Mouse (Mus musculus): ENCODE measurements around the gene Zfp764. TPM values are rescaled to one million over a fixed set of nuclear protein-coding genes. Genes with fewer than 3 reads are reported as not detected.
"Not testable (repeated sequence)": the region's sequence is repeated elsewhere in the genome, so short reads cannot be mapped to it uniquely, and the experiment has no call there.

The Zfp764 gene
- polyA plus RNA-seq, 1 experiment from 2014 or later = 4.2 TPM

DNA sequence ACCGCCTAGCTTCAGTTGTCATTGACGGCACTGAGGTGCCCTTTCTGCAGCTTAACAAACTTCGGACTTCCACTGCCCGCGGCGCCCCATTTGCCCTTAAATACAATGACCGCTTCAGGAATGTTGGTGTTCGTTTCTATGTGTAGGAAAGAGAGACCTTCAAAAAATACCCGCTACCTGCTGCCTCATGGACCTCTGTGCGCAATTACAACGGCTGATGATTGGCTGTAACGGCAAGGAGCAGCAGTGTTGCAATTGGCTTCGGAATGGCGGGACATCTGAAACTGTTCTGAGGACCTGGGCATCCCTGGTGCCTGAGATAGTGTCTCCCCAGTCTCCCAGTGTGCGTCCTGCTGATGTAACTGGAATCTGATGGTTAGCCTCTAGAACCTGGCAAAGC is 15.6 kb upstream of the Zfp764 start:
- peak overlapping the region; percentile 85 for H3K27ac ChIP-seq (replicated peaks)
- H3K4me3 ChIP-seq (replicated peaks) = peak overlapping the region; percentile 76
- H3K4me2 ChIP-seq = peak overlapping the region; percentile 97
- peak; percentile 87 for ATAC-seq (ENCODE audit: low FRiP score)
- 0 out of 2 replicates have a peak, but pooled peaks cover 5% of the 10 kb centered on the region for H3K27me3 ChIP-seq (replicated peaks)
- H3K9me3 ChIP-seq (replicated peaks) = no peaks in the 10 kb centered on the region
- H3K36me3 ChIP-seq = peaks cover 8% of the 10 kb centered on the region; the same call in 1 of the 2 replicates
- WGBS = under 1% methylated on average over 15 of the region's 15 CpGs
- H3K9ac ChIP-seq (replicated peaks) = peak overlapping the region; percentile 88; the same call in 1 of the 2 replicates
- peaks cover 16% of the 10 kb centered on the region for H3K4me1 ChIP-seq

DNA sequence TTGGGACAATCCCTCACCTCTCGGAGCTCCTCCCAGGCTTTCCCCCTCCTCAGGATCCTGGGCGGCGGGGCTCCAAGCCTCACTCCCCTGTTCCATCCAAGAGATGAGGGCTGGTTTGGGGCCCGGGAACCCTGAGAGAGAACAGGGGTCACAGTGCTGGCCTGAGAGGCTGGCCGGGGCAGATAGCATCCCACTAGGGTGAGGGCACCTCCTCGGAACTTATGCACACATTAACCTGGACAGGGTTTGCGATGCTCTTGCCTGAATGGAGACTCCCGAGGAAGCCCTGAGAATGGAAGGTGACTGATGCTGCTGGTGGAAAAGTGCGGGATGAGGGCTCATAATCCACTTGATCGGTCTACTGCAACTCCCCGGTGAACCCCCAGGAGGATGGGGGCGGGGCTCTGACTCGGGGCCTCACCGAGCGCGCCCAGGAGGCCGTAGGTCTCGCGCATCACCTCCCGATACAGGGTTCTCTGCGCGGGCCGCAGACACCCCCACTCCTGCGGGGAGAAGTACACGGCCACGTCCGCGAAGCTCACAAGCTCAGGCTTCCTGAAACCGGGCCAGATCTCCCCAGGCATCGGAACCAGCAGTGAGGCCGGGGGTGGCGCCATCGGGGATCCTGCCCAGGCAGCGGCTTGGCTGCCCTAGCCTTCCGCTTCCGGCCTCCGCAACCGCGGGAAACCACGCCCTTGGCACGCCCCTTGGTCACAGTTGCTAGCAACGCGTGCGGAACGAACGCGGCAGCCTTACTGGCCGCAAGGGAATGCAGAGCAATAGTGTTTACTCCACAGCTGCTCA is 15.0 kb upstream of the Zfp764 start, which contains the start of gene Zfp688:
Gene Zfp688 (minus strand): TSS at position 681 of the 804 bp plus-strand sequence.
- H3K36me3 ChIP-seq = peaks cover 8% of the 10 kb centered on the region; the same call in 1 of the 2 replicates
- 0 out of 2 replicates have a peak, but pooled peaks cover 5% of the 10 kb centered on the region for H3K27me3 ChIP-seq (replicated peaks)
- H3K4me3 ChIP-seq (replicated peaks) = peak within 1 kb of the TSS; percentile 76
- H3K9me3 ChIP-seq (replicated peaks) = no peaks in the 10 kb centered on the region
- H3K9ac ChIP-seq (replicated peaks) = peak within 1 kb of the TSS; percentile 88
- peak within 1 kb of the TSS; percentile 97 for H3K4me2 ChIP-seq
- peak; percentile 96 for ATAC-seq (ENCODE audit: low FRiP score)
- peaks cover 16% of the 10 kb centered on the region for H3K4me1 ChIP-seq
- peak within 1 kb of the TSS; percentile 85 for H3K27ac ChIP-seq (replicated peaks)
- WGBS = under 1% methylated on average over 48 of the region's 48 CpGs

GRCm38 (mm10) chr7:127411418-127411817 is 4.8 kb upstream of the Zfp764 start:
- H3K9me3 ChIP-seq (replicated peaks) = no peaks in the 10 kb centered on the region
- H3K36me3 ChIP-seq = no peaks in the 10 kb centered on the region
- peaks cover 4% of the 10 kb centered on the region for H3K4me1 ChIP-seq
- H3K4me3 ChIP-seq (replicated peaks) = no peak overlapping the region
- H3K9ac ChIP-seq (replicated peaks) = no peak overlapping the region
- H3K27ac ChIP-seq (replicated peaks) = no peak overlapping the region
- 88% methylated on average over 2 of the region's 2 CpGs for WGBS
- no peaks in the 10 kb centered on the region for H3K27me3 ChIP-seq (replicated peaks)
- no peak overlapping the region for H3K4me2 ChIP-seq
- ATAC-seq (ENCODE audit: low FRiP score) = no peak

GRCm38 (mm10) chr7:127404101-127404500 is 2.5 kb downstream of the Zfp764 start:
- H3K9me3 ChIP-seq (replicated peaks); H3K9ac ChIP-seq (replicated peaks); ATAC-seq (ENCODE audit: low FRiP score); H3K4me3 ChIP-seq (replicated peaks); H3K27ac ChIP-seq (replicated peaks); H3K36me3 ChIP-seq; H3K27me3 ChIP-seq (replicated peaks); H3K4me2 ChIP-seq: not testable (repeated sequence)
- WGBS = 98% methylated on average over 6 of the region's 6 CpGs
- H3K4me1 ChIP-seq = peaks cover 12% of the 10 kb centered on the region

- 50% methylated on average over 2 of the region's 2 CpGs for WGBS
- H3K36me3 ChIP-seq = no peaks in the 10 kb centered on the region
- no peak overlapping the region for H3K27ac ChIP-seq (replicated peaks)
- no peak overlapping the region for H3K4me3 ChIP-seq (replicated peaks)
- ATAC-seq (ENCODE audit: low FRiP score) = no peak
- H3K9me3 ChIP-seq (replicated peaks) = no peaks in the 10 kb centered on the region
- H3K27me3 ChIP-seq (replicated peaks) = no peaks in the 10 kb centered on the region
- no peak overlapping the region for H3K9ac ChIP-seq (replicated peaks)
- no peak overlapping the region for H3K4me2 ChIP-seq
- H3K4me1 ChIP-seq = peaks cover 12% of the 10 kb centered on the region
Measured at GRCm38 (mm10) chr7:127402980-127403379, 3.6 kb downstream of the Zfp764 start.

DNA sequence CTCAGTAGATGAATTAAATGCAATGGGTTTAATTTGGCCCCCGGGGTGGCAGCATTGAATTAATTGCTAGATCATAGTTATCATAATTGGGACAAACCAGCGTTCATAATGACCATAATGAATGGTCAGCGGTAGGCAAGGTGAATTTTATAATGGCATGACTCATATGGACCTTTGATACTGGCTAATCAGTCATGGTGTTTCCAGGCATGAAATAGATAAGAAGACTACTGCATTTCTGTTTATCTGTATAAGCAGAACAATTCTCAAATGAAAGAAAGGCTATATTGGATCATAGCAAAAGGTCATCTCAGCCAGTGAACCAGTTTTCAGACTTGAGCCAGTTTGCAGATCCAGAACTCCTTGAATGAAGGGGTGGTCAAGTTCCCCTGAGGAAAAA is 6.3 kb downstream of the Zfp764 start:
- peaks cover 4% of the 10 kb centered on the region; the same call in 1 of the 2 replicates for H3K27me3 ChIP-seq (replicated peaks)
- H3K4me1 ChIP-seq = no peaks in the 10 kb centered on the region
- H3K27ac ChIP-seq (replicated peaks) = no peak overlapping the region
- no peak for ATAC-seq (ENCODE audit: low FRiP score)
- H3K9me3 ChIP-seq (replicated peaks) = no peaks in the 10 kb centered on the region
- 62% methylated on average over 3 of the region's 3 CpGs for WGBS
- H3K4me3 ChIP-seq (replicated peaks) = no peak overlapping the region
- H3K9ac ChIP-seq (replicated peaks) = no peak overlapping the region
- H3K4me2 ChIP-seq = no peak overlapping the region
- H3K36me3 ChIP-seq = no peaks in the 10 kb centered on the region

DNA sequence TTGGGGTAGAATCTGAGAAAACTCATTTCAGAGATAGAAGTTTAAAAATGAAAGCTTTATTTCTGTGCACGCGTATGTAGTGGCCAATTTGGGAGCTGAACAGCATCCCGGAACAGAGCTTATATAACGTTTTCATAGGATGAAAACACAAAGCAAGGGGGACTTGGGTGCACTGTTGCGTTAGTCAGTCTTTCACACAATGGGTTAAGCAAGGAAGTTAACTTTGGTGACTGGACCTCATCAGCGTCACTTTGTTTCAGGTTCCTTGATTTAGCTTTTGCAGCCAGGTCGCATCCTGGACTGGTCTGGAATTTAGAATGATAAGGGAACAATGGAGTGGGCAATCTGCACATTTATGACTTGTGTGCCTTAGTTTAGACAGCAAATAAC is 12.7 kb downstream of the Zfp764 start:
- WGBS = 20% methylated on average over 7 of the region's 7 CpGs
- peaks cover 4% of the 10 kb centered on the region; the same call in 1 of the 2 replicates for H3K27me3 ChIP-seq (replicated peaks)
- H3K4me3 ChIP-seq (replicated peaks) = peak overlapping the region; percentile 68
- ATAC-seq (ENCODE audit: low FRiP score) = no peak
- peak overlapping the region; percentile 76 for H3K4me2 ChIP-seq
- H3K36me3 ChIP-seq = no peaks in the 10 kb centered on the region; the same call in 1 of the 2 replicates
- H3K4me1 ChIP-seq = peaks cover 18% of the 10 kb centered on the region
- H3K9ac ChIP-seq (replicated peaks) = peak overlapping the region; percentile 56
- no peaks in the 10 kb centered on the region for H3K9me3 ChIP-seq (replicated peaks)
- H3K27ac ChIP-seq (replicated peaks) = peak overlapping the region; percentile 81

GRCm38 (mm10) chr7:127393157-127393943 is 13.3 kb downstream of the Zfp764 start, which contains the start of gene E430018J23Rik:
TSS of gene E430018J23Rik (minus strand) at chr7:127393629.
- 1% methylated on average over 45 of the region's 45 CpGs for WGBS
- peak within 1 kb of the TSS; percentile 68 for H3K4me3 ChIP-seq (replicated peaks)
- peaks cover 4% of the 10 kb centered on the region; the same call in 1 of the 2 replicates for H3K27me3 ChIP-seq (replicated peaks)
- H3K9ac ChIP-seq (replicated peaks) = peak within 1 kb of the TSS; percentile 90
- H3K36me3 ChIP-seq = no peaks in the 10 kb centered on the region; the same call in 1 of the 2 replicates
- H3K4me2 ChIP-seq = peak within 1 kb of the TSS; percentile 76
- ATAC-seq (ENCODE audit: low FRiP score) = peak; percentile 94
- H3K9me3 ChIP-seq (replicated peaks) = no peaks in the 10 kb centered on the region
- H3K27ac ChIP-seq (replicated peaks) = peak within 1 kb of the TSS; percentile 92
- H3K4me1 ChIP-seq = peaks cover 18% of the 10 kb centered on the region

GRCm38 (mm10) chr7:127392251-127392824 is 14.3 kb downstream of the Zfp764 start:
- Histone ChIP-seq H3K27ac (replicated peaks) (no peak overlapping the region), H3K9me3 (replicated peaks) (no peaks in the 10 kb centered on the region), H3K4me3 (replicated peaks) (peak overlapping the region; percentile 68), H3K27me3 (replicated peaks) (peaks cover 2% of the 10 kb centered on the region; the same call in 1 of the 2 replicates), H3K36me3 (no peaks in the 10 kb centered on the region; the same call in 1 of the 2 replicates), H3K4me2 (peak overlapping the region; percentile 76), H3K4me1 (peaks cover 18% of the 10 kb centered on the region), H3K9ac (replicated peaks) (peak overlapping the region; percentile 90)
- 84% methylated on average over 8 of the region's 8 CpGs for WGBS
- ATAC-seq (ENCODE audit: low FRiP score) = no peak

GRCm38 (mm10) chr7:127391538-127391937 is 15.1 kb downstream of the Zfp764 start:
- Histone ChIP-seq H3K9ac (replicated peaks) (no peak overlapping the region), H3K27me3 (replicated peaks) (no peaks in the 10 kb centered on the region), H3K4me2 (0 out of 2 replicates have a peak overlapping the region, but pooled peaks have one; percentile 76), H3K9me3 (replicated peaks) (no peaks in the 10 kb centered on the region), H3K4me1 (peaks cover 18% of the 10 kb centered on the region), H3K27ac (replicated peaks) (no peak overlapping the region), H3K4me3 (replicated peaks) (no peak overlapping the region), H3K36me3 (no peaks in the 10 kb centered on the region; the same call in 1 of the 2 replicates)
- ATAC-seq (ENCODE audit: low FRiP score) = no peak
- 95% methylated on average over 16 of the region's 16 CpGs for WGBS

DNA sequence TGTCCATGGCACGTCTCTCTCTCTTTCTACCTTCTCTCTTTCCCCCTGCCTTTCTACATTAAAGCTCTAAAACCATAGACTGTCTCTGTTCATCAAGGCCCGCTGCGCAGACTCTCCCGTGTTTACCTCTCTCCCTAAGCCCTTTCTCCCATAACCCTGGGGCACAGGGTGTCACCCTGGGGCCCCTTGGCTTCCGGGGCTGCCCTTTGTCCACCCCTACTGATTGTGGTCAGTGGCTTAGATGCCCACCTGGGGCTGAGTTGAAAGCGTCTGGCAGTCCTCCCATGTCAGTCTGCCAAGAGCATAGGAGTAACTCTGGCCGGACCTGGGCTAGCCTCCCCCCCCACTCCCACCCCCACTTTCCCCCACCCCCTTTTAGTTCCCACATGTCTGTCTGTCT is 16.3 kb downstream of the Zfp764 start:
- Histone ChIP-seq H3K27ac (replicated peaks) (no peak overlapping the region), H3K4me1 (peaks cover 26% of the 10 kb centered on the region), H3K36me3 (no peaks in the 10 kb centered on the region; the same call in 1 of the 2 replicates), H3K9ac (replicated peaks) (no peak overlapping the region), H3K4me2 (no peak overlapping the region), H3K4me3 (replicated peaks) (no peak overlapping the region), H3K9me3 (replicated peaks) (no peaks in the 10 kb centered on the region), H3K27me3 (replicated peaks) (no peaks in the 10 kb centered on the region)
- no peak for ATAC-seq (ENCODE audit: low FRiP score)
- WGBS = 81% methylated on average over 7 of the region's 7 CpGs

Data from neural tube, embryonic 15.5 days (tissue).